Mouse (Mus musculus) central nervous system, embryonic 18 days (tissue): ENCODE results near the gene Gm11983. TPM values are rescaled to one million over a fixed set of nuclear protein-coding genes. Genes with fewer than 3 reads are reported as not detected.

ENCODE experiments used
- polyA plus RNA-seq: library from polyadenylated mRNA; depleted of rRNA; stranded (reverse); fragments of >200 nt; gene quantifications from 2 replicates; pipeline ENCODE4 v1.2.3, GENCODE M21; 2012; rRNA removed

The Gm11983 gene
- not detected in 2 replicates for polyA plus RNA-seq

GRCm38 (mm10) chr11:6837554-6837953 is at the start of gene Gm11983:
Gene Gm11983, minus strand, starts transcription at chr11:6837654.

Other genes with a start within 250 kb of the Gm11983 start
- 87.6 and 97.1 TPM in 2 replicates for gene Nacad, start 231.6 kb downstream of the Gm11983 start, polyA plus RNA-seq
- gene Tbrg4, start 211.6 kb downstream of the Gm11983 start, polyA plus RNA-seq, result 73.0 and 74.1 TPM in 2 replicates
- not detected in 2 replicates for gene Wap, start 199.0 kb downstream of the Gm11983 start, polyA plus RNA-seq
- gene Ramp3, start 179.1 kb downstream of the Gm11983 start, polyA plus RNA-seq, result 17.8 and 18.9 TPM in 2 replicates
- gene Adcy1, start 225.8 kb upstream of the Gm11983 start, polyA plus RNA-seq, result 55.1 and 56.5 TPM in 2 replicates